Mouse (Mus musculus) cerebral cortex, adult 2 months (tissue): ENCODE results near the gene Trim10.

Experiments
- WGBS: fragments of 180-500 bp; shearing (Covaris S2); methylation state at CpG from one replicate; pipeline ENCODE4 v1.1.7; 2018; 5-methylcytosine and 5-hydroxymethylcytosine counted together

Gene Trim10

GRCm38 (mm10) chr17:36869284-36869954 lies at the start of gene Trim10:
Gene Trim10 (plus strand): TSS chr17:36869574.
- WGBS, result 68% methylated on average over 4 of the region's 4 CpGs

DNA sequence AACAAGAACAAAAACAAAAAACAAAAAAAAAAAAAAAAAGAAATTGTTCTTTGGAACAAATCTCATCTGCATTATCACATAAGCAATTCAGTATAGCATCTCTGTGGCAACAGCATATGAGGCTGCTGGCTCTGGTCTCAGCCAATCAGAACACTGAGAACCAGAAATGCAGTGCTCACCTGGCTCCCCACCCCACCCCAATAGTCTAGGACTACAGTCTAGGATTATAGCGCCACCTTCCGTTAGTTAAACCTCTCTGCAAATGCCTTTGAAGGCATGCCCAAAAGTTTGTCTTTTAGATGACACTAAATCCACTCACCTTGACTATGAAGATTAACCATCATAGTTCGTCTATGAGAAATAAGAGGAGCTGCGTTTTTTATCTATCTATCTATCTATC lies 43.8 kb upstream of the Trim10 start:
- 16% methylated on average over 4 of the region's 4 CpGs for WGBS

DNA sequence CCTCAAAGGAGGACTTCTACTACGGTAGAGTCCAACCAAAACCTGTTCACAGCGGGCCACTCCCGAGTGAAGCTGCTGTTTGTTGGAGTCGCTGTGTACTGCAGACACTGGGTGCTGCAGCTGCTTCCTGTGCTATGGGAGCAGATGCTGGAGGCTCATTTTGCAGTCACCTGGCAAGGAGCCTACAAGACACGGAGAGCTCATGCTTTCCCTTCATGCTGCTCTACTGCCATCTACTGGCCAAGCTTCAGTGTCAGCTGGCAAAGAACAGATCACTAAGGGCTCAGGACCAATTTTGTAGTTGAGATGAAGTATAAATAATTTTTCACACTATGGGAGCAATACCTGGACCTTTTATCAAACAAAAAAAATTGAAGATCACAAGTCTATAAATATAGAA lies 43.4 kb upstream of the Trim10 start:
- WGBS, result under 1% methylated on average over 5 of the region's 5 CpGs

GRCm38 (mm10) chr17:36828488-36828887 lies 40.9 kb upstream of the Trim10 start:
- WGBS, result 88% methylated on average over 2 of the region's 2 CpGs

DNA sequence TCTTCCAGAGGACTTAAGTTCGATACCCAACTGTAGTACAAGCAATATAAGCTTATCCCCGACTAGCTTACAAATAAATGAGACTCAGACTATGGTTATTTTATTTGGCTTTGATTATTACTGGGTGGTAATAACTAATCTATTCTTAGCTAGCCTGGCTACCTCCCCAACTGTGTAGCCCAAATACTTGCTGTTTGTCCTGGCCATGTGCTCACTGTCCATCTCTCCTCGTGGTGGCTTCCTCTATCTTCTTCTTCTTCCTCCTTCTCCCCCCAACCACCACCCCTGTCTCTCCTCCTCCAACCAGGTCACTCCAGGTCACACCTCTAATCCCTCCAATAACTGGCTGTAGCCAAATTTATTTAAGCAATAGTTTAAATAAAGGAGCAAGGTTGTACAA lies 38.9 kb upstream of the Trim10 start:
- 76% methylated on average over 3 of the region's 3 CpGs for WGBS

DNA sequence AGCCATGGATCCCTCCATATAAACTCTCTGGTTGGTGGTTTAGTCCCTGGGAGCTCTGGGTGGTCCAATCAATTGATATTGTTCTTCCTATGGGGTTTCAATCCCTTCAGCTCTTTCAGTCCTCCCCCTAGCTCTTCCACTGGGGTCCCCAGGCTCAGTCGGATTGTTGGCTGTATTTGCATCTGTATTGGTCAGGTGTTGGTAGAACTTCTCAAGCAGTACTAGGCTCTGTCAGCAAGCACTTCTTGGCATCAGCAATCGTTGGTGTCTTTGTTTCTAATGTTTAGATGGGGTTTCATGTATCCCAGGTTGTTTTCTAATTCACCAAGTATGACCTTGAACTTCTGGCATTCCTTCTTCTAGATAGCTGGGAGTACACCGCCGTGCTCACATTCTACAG lies 36.7 kb upstream of the Trim10 start:
- WGBS, result 63% methylated on average over 4 of the region's 4 CpGs

- 33% methylated on average over 12 of the region's 12 CpGs for WGBS
Observed at GRCm38 (mm10) chr17:36835591-36836426, 33.6 kb upstream of the Trim10 start.

DNA sequence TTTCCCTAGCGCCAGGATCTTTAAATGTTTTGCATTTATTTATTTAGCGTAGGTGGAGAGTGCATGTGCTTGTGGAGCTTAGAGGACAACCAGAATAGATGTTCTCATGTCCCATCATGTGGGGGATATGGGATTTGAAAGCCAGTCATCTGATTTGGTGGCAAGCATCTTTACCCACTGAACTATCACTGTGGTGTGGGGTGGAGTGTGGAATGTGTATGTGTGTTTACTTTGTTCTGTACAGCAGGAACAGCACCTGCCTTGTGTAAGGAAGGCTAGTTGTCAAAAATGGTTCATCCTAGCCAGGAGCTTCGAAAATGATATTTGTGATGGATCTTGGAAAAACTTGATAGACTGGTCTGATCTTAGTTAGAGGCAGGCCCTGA lies 33.0 kb upstream of the Trim10 start:
- WGBS, result 13% methylated on average over 3 of the region's 3 CpGs

DNA sequence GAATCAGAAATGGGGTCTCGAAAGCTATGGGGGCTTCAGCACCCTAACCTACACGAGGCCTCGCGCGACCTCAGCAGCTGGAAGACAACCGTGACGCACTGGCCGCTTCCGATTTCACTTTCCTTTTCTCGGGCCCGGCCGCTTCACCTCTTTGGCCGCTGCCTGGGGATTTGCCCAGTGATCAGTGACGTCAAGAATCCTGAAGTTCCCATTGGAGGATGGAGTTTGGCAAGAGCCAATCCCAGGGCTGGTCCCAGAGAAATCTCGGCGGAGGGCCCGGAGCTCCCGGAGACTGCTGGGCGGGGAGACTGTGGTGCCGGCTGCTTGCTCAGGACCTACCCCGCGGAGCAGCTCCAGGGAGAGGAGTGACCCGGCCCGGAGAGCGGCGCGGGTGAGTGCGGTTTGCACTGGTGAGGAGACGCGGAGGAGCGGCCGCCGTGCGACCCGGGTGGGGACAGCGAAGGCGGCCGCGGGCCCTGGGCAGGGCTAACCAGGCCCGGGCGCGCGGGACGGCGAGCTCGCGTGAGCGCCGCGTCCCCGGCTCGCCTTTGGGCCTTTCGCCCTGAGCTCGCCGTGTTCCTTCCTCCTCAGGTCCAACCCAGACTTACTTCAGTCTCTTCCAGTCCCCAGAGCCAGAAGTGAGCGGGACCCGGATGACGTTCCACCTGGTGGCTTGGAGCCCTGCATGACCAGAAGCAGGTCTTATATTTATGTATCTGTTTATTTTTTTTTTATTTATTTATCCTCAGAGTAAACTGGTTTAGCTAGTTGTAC lies 32.3 kb upstream of the Trim10 start, which contains the start of gene Trim26:
Trim26 (plus strand) TSS at position 261 of the 774 bp plus-strand sequence.
- WGBS, result under 1% methylated on average over 58 of the region's 58 CpGs

DNA sequence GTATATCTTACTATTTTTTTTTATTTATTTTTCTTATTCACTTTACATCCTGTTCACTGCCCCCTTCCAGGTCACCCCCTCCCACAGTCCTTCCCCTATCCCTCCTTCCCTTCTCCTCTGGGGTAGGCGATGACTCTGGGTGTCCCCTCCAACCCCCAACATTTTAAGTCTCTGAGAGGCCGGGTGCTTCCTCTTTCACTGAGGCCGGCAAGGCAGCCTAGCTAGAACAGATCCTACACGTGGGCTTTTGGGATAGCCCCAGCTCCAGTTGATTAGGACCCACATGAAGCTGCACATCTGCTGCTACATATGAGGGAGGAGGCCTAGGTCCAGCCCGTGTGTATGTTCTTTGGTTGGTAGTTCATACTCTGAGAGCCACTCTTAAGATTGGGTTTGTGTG lies 30.4 kb upstream of the Trim10 start:
- WGBS, result 78% methylated on average over 5 of the region's 5 CpGs

DNA sequence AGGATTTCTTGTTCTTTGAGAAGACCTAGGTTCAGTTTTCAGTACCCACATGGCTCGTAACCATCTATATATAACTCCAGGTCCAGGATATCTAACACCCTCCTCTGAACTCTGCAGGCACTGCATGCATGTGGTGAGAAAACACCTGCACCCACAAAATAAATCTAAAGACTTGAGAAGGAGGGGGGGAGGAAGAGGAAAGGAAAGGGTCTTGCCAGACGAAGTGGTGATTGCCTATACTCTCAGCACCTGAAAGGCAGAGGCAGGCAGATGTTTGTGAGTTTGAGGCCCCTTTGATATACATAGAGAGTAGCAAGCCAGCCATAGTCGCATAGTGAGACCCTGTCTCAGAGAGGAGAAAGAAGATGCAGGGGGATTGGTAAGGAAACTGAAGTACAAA lies 29.4 kb upstream of the Trim10 start:
- 91% methylated on average over 3 of the region's 3 CpGs for WGBS

DNA sequence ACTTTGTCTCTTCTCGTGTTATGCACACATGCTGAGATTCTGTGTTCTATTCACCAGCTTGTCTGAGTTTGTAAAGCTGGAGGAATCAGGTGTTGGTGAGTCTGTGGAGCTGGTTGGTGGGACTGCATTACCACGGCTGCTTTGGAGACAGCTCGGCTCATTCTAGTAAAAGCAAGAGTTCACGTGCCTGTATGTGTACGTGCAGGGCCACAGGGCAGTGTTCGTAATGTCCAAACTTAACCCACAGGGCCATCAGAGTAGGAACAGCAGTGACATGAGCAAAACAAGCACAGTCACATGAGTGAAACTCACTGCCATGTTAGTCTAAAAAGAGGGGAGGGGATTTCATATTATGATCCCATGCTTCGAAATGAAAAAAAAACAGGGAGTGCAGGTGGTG lies 25.7 kb upstream of the Trim10 start:
- 87% methylated on average over 7 of the region's 7 CpGs for WGBS

- WGBS, result 61% methylated on average over 1 of the region's 1 CpGs
Observed at GRCm38 (mm10) chr17:36844725-36845124, 24.6 kb upstream of the Trim10 start.

- 74% methylated on average over 5 of the region's 5 CpGs for WGBS
Observed at GRCm38 (mm10) chr17:36848911-36849310, 20.5 kb upstream of the Trim10 start.

DNA sequence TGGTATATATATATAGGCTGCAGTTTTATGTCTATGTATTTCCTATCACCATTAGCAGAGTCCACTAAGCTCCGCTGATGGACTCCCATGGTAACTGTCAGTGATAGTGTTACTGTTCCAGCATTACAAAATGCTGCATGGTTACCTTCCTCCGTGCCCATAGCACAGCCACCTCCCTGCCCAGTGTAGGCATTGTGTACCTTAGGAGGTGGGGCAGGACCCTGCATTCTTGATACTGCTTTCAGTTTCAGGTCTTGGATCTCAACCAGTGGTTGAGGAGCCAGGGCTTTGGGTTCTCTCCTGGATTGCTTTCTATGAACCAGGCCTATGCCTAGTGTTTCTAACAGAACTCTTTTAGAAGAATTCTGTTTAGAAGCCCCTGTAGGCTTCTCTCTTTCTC lies 19.4 kb upstream of the Trim10 start:
- WGBS, result 84% methylated on average over 2 of the region's 2 CpGs

DNA sequence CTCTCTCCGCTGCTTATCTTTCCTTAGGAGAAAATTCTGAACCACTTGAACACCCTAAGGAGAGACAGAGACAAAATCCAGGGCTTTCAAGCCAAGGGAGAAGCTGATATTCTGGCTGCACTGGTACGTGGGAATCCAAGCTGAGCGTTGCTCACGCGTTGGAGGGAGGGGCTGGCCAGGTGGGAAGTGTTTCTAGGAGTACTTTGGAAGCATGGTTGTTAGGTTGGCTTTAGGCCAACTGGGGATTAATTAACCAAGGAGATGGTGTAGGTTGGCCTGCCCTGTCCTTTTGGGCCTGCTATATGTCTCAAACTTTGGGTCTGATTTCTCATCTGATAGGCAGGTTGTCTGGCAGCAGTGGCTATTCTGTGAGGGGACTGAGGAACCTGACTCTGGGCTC lies 18.2 kb upstream of the Trim10 start:
- WGBS, result 74% methylated on average over 5 of the region's 5 CpGs

- WGBS, result 94% methylated on average over 5 of the region's 5 CpGs
Observed at GRCm38 (mm10) chr17:36851627-36852026, 17.7 kb upstream of the Trim10 start.

- 96% methylated on average over 3 of the region's 3 CpGs for WGBS
Observed at GRCm38 (mm10) chr17:36855484-36855883, 13.9 kb upstream of the Trim10 start.

DNA sequence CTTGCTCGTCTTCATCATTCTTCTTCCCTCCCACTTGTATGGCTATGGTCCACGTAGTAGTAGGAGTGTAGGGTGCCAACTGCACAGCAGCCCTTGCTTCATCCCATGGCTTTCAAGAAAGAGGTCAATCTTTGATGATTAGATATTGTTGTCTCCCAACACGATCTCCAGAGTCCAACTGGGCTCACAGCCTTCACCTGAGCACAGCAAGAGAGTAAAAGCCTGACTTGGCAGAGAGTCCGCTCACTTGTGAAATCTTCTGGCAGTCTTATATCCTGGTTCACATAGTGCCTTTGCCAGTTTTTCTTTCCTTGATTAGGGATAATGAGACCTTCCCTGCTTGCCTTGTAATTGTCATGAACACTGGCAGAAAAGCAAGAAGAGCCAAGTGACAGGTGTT lies 13.1 kb upstream of the Trim10 start:
- WGBS, result 84% methylated on average over 4 of the region's 4 CpGs

DNA sequence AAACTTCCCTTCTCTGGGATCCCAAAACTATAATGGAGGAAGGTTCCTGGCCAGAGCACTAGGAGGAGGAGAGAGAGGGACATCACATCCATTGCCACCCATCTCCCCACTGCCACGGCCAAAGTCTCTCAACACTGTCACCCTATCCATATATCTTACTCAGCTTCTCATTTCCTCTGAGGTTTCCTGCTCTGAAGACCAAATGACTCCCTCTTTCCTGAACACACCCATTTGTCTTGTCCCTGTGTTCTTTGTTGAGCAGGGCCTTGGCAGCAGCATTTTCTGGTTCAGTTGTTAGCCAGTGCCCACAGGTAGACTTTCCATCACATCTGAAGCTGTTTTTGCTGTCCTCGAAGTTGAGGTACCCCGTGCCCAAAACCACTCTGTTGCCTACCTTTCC lies 11.2 kb upstream of the Trim10 start:
- WGBS, result 91% methylated on average over 3 of the region's 3 CpGs

- 53% methylated on average over 2 of the region's 2 CpGs for WGBS
Observed at GRCm38 (mm10) chr17:36861680-36862079, 7.7 kb upstream of the Trim10 start.

DNA sequence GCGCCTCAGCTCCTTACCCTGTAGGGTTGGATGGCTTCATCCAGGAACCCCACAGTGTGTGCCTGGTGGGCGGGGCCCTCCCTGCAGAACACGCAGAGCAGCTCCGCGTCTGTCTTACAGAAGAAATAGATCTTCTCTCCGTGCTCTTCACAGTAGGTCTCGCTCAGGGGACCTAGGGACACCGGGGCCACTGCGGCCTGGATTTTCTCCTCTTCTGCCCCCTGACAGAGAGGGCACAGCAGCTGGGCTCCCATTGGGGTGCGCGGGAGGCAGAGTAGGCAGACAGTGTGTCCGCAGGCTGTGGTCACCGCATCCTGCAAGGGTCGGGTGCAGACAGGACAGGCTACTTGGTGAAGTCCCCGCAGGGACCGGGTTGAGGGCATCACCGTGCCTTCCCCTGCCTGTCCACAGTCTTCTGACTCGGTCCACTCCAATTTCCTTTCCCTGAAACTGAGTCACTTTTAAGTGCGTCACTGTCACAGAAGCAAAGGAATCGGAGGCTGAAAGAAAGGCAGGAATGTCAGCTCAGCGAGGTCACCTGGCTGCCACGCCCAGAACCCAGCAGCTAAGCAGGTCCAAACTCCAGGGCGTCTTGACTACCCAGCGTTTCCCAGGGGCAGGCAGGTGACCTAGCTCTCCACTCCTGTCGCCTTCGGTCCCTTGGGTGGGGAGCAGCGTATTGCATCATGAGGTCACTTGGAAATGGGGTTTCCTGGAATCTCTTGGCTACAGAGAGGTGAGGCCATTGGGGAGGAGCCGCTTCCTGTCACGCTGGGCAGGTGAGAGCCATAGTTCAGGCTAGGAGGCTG lies 2.5 kb upstream of the Trim10 start, which contains the start of gene Trim15:
Trim15 (minus strand) TSS at position 492 of the 809 bp plus-strand sequence.
- WGBS, result 12% methylated on average over 29 of the region's 29 CpGs
